Mouse (Mus musculus) G1E (cell line): ENCODE data around the gene Lbh.

Experiments used
- CTCF ChIP-seq: IDR thresholded peaks from 2 replicates; pipeline ENCODE4 v1.5.1; 2012; ENCODE audit warnings: low read depth, low read length, inconsistent platforms, mixed read lengths
- GATA1 ChIP-seq: IDR thresholded peaks from 2 replicates; pipeline ENCODE4 v1.6.1; 2012; ENCODE audit warnings: borderline replicate concordance, low read length, inconsistent platforms, mixed read lengths
- GATA2 ChIP-seq: IDR thresholded peaks from 2 replicates; pipeline ENCODE4 v1.6.1; 2012; ENCODE audit warnings: low read depth, low read length, inconsistent platforms, borderline replicate concordance
- POLR2AphosphoS5 ChIP-seq: IDR thresholded peaks from 2 replicates; pipeline ENCODE4 v1.6.1; 2012; ENCODE audit warnings: low read depth, low read length, inconsistent platforms; ENCODE audit not compliant: insufficient replicate concordance
- TAL1 ChIP-seq: conservative IDR thresholded peaks from 2 replicates; pipeline ENCODE4 v1.6.1; 2012; ENCODE audit warnings: low read depth, low read length, inconsistent platforms, mixed read lengths

- TF ChIP-seq CTCF (no peak), GATA2 (no peak), POLR2AphosphoS5 (no peak), GATA1 (no peak), TAL1 (no peak)
Observed at GRCm38 (mm10) chr17:72948119-72948518, 30.0 kb downstream of the Lbh start.
